Mouse (Mus musculus) spleen, postnatal 36 days (tissue): ENCODE results near the gene Pbx1.

Experiments
- DNase-seq, 2 experiments: peaks; one replicate each; pipeline ENCODE4 v3.0.0; 2022; ENCODE audit warnings: low spot score in 2 of 2, mixed read lengths in 1 of 2

Pbx1 gene

DNA sequence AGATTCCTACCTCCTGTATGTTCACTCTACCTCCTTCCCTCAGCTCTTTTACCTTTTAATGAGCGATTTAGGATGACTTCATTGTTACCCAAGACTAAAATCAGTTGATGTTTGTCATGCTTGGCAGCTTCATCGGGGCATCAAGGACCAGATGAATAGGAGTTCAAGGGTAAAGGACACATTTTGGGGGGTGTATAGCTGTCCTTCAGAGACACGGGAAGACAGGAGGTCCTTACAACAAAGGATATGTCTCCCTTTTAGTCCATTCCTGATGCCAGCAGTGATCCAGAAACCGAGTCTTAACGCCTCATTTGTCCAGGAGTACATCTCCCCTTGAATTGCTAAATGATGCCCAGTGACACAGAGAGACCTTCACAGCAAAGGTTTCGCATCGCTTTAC is 343.4 kb downstream of the Pbx1 start:
- DNase-seq: no peak

DNA sequence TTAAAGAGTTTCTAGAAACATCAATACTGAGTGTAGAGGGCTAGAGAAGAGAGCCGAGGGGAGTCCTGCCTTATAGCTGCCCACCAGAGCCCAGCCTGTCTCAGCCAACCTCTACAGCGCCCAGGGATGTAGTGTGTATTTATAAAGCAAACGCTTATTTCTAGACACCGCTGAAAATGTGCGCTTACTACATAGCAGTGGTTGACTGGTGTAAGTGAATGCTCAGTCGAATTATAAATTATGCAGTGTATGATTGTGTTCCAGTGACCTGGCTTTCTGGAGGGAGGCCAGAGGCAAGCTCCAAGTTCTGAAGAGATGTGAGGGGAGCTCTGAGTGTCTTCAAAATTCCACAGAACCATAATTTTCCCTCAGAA is 352.7 kb downstream of the Pbx1 start:
- DNase-seq: no peak

DNA sequence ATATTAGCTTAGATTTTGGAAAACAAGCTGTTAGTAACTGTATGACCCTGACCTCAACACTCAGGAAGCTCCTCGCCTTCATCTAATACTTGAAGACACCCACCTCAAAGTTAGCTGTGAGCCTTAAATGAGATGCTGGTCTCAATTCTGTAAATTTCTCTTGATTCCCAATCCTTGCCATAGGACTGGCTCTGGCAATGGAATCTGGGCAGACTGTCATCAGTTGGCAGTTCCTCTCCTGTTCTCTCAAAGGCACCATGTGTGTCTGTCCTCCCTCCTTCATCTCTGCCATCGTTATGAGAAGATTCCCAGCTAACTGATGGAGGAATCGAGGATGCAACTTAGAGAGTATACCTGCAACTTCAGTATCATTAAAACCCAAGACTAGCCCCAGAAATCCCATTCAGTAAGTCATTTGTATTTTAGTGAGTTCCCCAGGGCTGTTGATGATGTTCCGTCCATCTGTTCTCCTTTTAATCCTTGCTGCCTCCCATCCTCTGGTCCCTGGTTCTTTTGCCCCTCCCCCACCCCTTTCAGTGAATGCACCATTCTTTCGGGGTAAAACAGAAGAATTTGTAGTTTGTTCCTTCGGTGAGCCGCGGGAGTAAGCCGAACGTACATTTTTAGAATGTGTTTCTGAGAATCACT is 353.2 kb downstream of the Pbx1 start:
- no peak for DNase-seq

DNA sequence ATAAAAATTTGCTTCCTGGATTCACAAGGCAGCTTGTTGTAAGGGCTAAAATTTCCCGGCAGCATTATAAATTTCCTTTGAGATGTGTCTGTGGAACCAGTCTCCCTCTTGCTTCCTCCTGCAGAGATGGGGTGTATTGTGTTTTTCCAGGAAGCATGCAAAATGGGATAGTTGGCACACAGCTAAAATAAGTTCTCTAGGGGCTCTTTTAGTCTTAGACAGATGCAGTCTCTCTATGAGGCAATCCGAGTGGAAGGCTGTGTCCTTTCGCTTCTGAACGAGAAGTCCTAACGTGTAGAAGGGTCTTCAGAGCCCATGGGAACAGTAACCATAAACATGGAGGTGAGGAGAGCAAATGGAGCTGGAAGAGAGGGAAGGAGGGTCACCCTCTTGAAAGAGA is 360.1 kb downstream of the Pbx1 start:
- DNase-seq: no peak

DNA sequence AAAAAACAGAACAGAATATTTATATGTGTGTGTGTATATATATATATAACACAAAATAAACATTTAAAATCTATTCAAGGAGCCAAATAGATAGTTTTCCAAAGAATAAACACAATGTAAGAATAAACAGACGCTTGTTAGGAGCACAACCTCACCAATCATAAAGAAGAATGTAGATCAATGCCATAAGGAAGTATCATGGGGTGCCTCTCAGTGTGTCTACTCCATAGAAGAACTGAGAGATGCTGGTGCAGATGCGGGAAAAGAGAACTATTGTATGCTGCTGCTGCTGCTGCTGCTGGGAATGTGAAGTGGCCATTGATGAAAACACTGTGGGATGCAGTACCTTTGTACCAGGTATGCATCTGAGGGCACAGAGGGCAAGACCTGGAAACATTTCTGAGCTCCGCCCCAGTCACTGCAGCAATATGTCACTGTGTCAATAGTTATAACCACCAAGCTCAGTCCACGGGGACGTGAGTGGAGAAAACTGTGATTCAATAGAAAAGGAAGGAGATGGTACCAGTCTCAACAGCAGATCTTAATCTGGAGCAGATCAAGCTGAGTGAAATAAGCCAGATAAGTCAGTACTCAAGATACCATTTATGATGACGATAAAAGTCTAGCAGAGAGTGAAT is 361.7 kb downstream of the Pbx1 start:
- no peak for DNase-seq

DNA sequence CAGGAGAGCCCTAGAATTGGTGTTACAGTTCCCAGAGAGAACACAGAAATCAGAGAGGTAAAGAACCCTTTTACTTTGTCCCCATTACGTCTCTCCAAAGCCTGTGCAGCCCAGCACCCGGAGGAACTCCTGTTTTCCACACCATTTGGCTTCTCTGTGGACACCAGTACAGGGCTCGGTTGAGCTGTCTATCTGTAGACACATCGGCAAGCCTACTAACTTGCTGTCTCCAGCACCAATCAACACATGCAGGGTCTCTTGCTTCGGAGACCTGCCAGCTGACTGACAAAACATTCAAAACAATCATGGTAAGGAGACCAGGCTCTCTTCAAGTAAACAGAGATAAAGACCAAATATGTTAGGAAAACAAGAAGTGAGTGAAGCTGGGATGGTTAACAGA is 362.3 kb downstream of the Pbx1 start:
- no peak for DNase-seq
